Mouse (Mus musculus) midbrain, embryonic 10.5 days (tissue): Measurements from ENCODE around the gene Pknox1. TPM values are rescaled to one million over a fixed set of nuclear protein-coding genes. Genes with fewer than 3 reads are reported as not detected.

Source experiments
- DNase-seq: peaks from one replicate; pipeline ENCODE4 v3.0.0-alpha.2; 2017; ENCODE audit warnings: low spot score
- H3K27ac ChIP-seq: fragments of 300-500 bp; sonication (generic); replicated peaks from 2 replicates; pipeline ENCODE4 v1.5.1; 2016; ENCODE audit warnings: mild to moderate bottlenecking
- H3K27me3 ChIP-seq: fragments of 300-500 bp; sonication (generic); 2 replicates; pipeline ENCODE4 v1.6.1; 2016; ENCODE audit warnings: low read depth, mild to moderate bottlenecking; ENCODE audit not compliant: poor library complexity, severe bottlenecking
- H3K36me3 ChIP-seq: fragments of 300-500 bp; sonication (generic); 2 replicates; pipeline ENCODE4 v1.6.1; 2016; ENCODE audit warnings: mild to moderate bottlenecking, moderate library complexity
- H3K4me1 ChIP-seq: fragments of 300-500 bp; sonication (generic); 2 replicates; pipeline ENCODE4 v1.6.1; 2016
- H3K4me3 ChIP-seq: fragments of 300-500 bp; sonication (generic); 2 replicates; pipeline ENCODE4 v1.5.1; 2016; ENCODE audit warnings: mild to moderate bottlenecking, moderate library complexity
- H3K9me3 ChIP-seq: fragments of 300-500 bp; sonication (generic); replicated peaks from 2 replicates; pipeline ENCODE4 v1.6.1; 2016; ENCODE audit warnings: mild to moderate bottlenecking
- WGBS: fragments of 180-500 bp; shearing (Covaris S2); methylation state at CpG from one replicate; pipeline ENCODE4 v1.1.7; 2016; 5-methylcytosine and 5-hydroxymethylcytosine counted together
- polyA plus RNA-seq: library from polyadenylated mRNA; unstranded; fragments of >200 nt; fragmentation: Nextera tagmentation; extraction: Ambion mirVana; gene quantifications from 2 replicates; pipeline ENCODE4 v1.2.1, GENCODE M21; 2016

Gene Pknox1
- polyA plus RNA-seq, 1 experiment from 2014 or later: 17.5 TPM

DNA sequence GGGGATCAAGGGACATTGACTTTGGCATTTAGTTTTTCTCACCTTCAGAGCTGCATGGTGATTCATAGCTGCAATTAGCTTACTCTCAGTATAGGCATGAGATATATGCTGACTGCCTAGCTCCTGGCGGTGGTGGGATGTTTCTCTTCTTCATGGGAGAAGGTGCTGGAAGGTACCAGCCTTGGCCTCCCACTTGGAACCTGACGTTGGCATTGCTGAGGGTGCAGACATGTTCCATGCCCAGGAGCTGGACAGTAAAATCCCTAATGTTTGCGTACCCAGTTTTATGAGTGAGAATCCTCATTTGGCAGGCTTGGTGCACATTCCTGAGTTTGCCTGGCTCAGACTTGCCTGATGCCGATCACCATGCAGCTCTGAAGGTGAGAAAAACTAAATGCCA, 58.6 kb downstream of the Pknox1 start:
- Histone ChIP-seq H3K9me3 (peaks cover 2% of the 10 kb centered on the region; the same call in 1 of the 2 replicates), H3K36me3 (no peaks in the 10 kb centered on the region), H3K27ac (no peak overlapping the region), H3K4me3 (no peak overlapping the region), H3K4me1 (no peaks in the 10 kb centered on the region), H3K27me3 (no peaks in the 10 kb centered on the region)
- no peak for DNase-seq
- 95% methylated on average over 4 of the region's 4 CpGs for WGBS

DNA sequence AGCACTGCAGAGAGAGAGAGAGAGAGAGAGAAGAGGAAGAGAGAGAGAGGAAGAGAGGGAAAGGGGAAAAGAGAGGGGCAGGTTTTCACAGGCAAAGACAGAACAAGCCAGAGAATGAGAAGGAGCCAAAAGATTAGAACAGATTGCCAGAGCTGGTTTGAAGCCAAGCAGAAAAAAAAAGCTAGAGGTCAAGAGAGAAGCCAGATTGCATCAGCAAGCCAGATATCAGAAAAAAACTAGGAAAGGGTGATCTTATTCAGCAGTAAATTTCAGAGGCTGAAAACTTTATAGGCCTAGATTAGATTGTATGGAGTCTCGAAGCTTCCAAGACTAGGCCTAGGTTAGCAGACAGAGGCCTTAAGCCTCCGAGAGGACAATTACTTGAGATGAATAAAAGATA, 63.4 kb downstream of the Pknox1 start:
- no peak overlapping the region for H3K4me3 ChIP-seq
- H3K4me1 ChIP-seq: no peaks in the 10 kb centered on the region
- H3K36me3 ChIP-seq: no peaks in the 10 kb centered on the region
- WGBS: 91% methylated on average over 2 of the region's 2 CpGs
- H3K27me3 ChIP-seq: no peaks in the 10 kb centered on the region
- H3K9me3 ChIP-seq: peaks cover 2% of the 10 kb centered on the region; the same call in 1 of the 2 replicates
- DNase-seq: no peak
- H3K27ac ChIP-seq: no peak overlapping the region

DNA sequence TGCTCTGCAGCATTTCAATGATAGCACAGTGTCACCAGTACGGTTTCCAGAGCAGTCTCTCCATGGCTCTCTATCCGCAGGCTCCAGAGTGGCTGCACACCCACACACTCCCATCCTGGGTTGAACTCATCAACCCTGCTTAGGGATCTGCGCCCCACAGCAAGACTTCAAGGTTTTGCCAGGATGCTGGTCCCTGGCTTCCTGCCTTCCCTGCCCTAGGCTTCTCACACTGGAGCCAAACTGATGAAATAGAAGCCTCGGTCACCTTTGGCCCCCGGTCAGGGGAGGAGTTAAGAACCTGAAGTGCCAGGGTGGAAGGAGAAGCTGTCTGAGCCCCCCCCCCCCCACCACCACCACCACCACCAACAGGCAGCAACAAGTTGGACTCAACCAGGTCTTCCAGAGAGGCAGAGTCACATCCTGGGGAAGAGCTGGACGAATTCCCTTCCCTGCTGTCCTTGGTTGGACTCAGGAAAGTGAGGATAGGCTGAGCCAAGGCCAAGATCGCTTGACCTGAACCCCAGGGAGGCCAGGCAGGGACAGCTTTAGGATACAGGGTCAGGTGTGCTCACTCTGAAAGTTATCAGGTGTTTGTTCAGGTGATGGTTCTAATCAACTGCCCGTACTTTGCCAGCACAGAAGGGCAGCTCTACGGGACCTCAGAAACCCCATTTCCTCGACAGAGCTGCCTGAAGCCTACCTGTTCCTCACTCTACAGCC, 66.7 kb downstream of the Pknox1 start:
- no peak overlapping the region for H3K4me3 ChIP-seq
- WGBS: 86% methylated on average over 10 of the region's 10 CpGs
- H3K27ac ChIP-seq: no peak overlapping the region
- peaks cover 5% of the 10 kb centered on the region for H3K4me1 ChIP-seq
- no peak for DNase-seq
- peaks cover 2% of the 10 kb centered on the region; the same call in 1 of the 2 replicates for H3K9me3 ChIP-seq
- H3K36me3 ChIP-seq: no peaks in the 10 kb centered on the region
- peaks cover 21% of the 10 kb centered on the region for H3K27me3 ChIP-seq

DNA sequence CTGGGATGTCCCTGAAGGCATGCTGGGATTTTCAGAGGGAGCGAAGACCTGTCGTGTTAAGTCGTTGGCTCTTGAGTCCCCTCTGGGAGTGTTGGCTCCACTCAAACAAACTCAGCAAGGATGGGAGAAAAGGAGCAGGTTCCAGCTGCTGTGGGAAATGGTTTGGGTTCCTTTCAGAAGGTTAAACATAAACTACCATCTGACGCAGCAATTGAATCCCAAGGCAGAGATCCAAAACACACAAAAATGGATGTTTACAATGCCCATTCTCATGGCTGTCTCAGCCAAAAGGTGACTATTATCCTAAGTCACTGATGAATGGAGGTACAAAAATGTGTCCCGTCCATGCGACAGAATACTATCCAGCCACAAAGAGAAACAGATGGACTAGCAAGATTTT, 68.5 kb downstream of the Pknox1 start:
- Histone ChIP-seq H3K27me3 (peaks cover 39% of the 10 kb centered on the region), H3K27ac (no peak overlapping the region), H3K4me3 (no peak overlapping the region), H3K4me1 (peaks cover 18% of the 10 kb centered on the region), H3K9me3 (no peaks in the 10 kb centered on the region), H3K36me3 (no peaks in the 10 kb centered on the region)
- WGBS: 89% methylated on average over 6 of the region's 6 CpGs
- DNase-seq: no peak

DNA sequence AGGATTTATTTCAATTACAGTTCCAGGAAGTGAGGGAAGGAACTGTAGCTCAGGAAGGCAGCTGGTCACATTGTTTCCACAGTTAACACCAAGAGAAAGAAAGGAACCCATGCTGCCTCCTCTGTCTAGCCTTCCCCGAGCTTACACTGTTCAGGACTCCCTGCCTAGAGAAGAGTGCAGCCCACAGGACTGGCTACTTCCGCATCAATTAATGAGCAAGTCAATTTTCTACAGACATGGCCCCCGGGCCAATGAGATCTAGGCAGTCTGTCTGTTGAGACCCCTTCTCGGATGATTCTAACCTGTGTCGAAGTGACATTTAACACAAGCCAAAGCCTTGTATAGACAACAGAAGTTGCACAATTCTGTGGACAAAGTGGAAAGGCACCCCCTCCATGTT, 70.4 kb downstream of the Pknox1 start:
- 83% methylated on average over 5 of the region's 5 CpGs for WGBS
- Histone ChIP-seq H3K27me3 (peaks cover 46% of the 10 kb centered on the region), H3K27ac (no peak overlapping the region), H3K9me3 (no peaks in the 10 kb centered on the region), H3K36me3 (no peaks in the 10 kb centered on the region), H3K4me3 (no peak overlapping the region), H3K4me1 (peaks cover 18% of the 10 kb centered on the region)
- DNase-seq: no peak

DNA sequence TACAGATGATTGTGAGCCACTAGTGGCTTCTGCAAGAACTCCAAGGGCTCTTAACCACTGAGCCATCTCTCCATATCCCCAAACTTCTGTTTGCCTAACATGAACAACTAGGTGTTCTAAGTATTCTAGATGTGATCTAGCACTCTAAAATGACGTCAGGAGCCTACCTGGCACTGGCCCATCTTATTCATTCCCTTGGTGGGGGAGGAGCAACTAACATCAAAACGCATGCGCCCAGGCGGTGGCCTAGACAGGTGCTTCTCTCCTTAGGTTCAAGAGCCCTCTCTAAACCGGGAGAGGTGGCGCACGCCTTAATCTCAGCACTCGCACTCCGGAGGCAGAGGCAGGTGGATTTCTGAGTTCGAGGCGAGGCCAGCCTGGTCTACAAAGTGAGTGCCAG, 71.2 kb downstream of the Pknox1 start:
- Histone ChIP-seq H3K4me3 (peak overlapping the region; percentile 65; the same call in 1 of the 2 replicates), H3K36me3 (no peaks in the 10 kb centered on the region), H3K27ac (no peak overlapping the region), H3K9me3 (no peaks in the 10 kb centered on the region), H3K27me3 (peaks cover 46% of the 10 kb centered on the region), H3K4me1 (peaks cover 18% of the 10 kb centered on the region)
- no peak for DNase-seq
- WGBS: 57% methylated on average over 11 of the region's 11 CpGs

DNA sequence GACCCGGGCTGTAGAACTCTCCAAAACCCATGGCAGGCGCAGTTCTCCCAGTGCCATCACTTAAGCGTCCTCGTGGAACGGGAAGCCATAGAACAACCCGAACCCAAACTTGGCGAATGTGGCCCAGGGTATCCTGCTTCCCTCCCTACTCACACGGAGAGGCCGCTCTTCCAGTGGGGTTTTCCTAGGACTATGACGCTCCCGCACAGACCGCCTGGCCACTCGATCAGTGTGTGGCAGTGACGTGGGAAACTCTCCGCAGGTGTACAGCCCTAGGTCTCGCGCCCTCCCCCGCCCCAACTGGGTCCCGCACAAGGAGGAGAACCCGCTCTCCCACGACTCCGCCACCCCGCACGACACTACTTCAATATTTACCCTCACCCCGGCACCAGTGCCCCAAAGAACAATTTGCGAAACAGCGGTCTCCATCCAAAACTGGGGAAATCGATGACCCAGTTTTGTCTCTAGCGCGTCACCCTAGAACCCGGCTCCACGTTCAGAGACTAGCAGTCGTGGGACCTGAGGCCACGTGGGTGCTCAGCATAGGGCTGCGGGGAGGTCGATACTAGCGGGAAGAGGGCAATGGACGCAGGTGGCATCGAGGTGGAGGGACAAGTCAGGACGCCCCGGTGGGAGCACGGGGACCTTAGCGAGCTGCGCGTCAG, 71.9 kb downstream of the Pknox1 start:
- Histone ChIP-seq H3K36me3 (no peaks in the 10 kb centered on the region), H3K4me1 (peaks cover 18% of the 10 kb centered on the region), H3K27me3 (peaks cover 46% of the 10 kb centered on the region), H3K9me3 (no peaks in the 10 kb centered on the region), H3K4me3 (peak overlapping the region; percentile 65), H3K27ac (peak overlapping the region; percentile 57)
- WGBS: 6% methylated on average over 45 of the region's 45 CpGs
- peak; percentile 41 for DNase-seq

DNA sequence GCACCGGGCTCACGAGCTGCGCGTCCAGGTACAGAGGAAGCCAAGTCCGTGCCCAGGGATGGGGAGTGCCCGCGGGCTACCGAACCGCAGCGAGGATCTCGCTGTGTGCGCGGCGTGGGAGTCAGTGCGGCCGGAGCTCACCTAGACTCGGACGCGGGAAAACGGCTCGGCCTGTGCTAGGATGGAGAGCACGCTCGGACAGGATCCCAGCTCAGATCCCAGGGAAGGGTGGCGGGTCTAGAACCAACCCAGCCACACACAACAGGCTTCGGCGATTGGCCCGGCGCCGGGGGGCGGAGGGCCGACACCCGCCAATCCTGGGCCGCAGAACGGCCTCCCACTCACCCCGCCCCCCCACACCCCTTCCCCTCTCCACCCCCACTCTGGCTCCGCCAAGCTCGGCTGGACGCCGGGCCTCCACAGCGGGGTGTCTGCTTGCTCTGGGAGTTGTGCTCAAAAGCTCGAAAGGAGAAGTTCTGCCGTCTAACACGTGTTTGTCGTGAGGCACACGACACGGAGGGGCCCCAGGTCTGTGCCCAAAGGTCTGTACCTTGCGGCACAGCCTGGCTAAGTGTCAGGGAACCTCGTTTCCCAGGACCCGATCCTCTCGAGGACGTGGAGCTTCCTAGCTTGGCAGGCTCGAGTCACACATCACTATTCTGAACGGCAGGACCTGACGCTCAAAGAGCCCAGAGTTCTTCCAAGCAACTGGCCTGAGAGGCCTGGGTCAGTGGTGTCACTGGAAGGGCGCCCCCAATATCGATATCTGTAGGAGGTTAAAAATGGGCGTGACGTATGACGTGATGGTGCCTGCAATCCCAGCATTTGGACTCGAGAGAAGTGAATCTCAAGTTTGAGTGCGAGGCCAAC, 72.6 kb downstream of the Pknox1 start, which contains the start of gene Cbs:
Gene Cbs (minus strand): TSS at position 297 of the 870 bp plus-strand sequence.
- Histone ChIP-seq H3K27ac (peak within 1 kb of the TSS; percentile 57), H3K27me3 (peaks cover 46% of the 10 kb centered on the region), H3K9me3 (no peaks in the 10 kb centered on the region), H3K4me1 (peaks cover 22% of the 10 kb centered on the region), H3K36me3 (no peaks in the 10 kb centered on the region), H3K4me3 (peak within 1 kb of the TSS; percentile 65)
- peak; percentile 73 for DNase-seq
- 2% methylated on average over 60 of the region's 61 CpGs for WGBS

DNA sequence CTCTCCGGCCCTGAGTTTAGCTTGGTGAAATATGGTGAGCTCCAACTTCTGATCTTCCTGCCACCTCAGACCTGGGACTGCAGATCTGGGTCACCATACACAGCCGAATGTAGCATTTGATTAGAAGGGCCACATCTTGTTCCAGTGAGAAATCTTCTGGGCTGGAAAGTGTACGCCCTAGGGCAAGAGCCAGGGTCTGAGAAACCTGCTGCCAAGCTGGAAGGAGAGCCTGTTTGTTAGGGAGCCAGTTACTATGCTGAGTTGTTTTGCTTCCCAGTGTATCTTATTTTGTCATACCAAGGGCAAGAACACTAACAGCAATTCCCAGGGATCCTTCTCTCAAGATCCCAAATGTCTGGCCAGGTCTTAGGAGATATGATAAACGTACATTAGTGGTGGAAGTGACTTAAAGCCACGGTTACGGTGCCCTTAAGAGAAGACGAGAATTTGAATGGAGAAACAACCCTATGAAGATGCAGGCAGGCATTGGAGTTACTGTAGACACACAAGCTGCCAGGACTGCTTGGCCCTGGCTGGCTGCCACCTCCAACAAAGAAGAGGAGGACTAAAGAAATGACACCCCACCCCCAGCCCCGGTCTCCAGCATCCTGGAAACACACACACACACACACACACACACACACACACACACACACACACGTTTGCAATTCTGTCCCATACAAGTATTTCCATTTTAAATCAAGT, 73.5 kb downstream of the Pknox1 start:
- 69% methylated on average over 9 of the region's 9 CpGs for WGBS
- no peaks in the 10 kb centered on the region for H3K9me3 ChIP-seq
- no peak overlapping the region for H3K27ac ChIP-seq
- no peak overlapping the region for H3K4me3 ChIP-seq
- peaks cover 46% of the 10 kb centered on the region for H3K27me3 ChIP-seq
- no peak for DNase-seq
- H3K4me1 ChIP-seq: peaks cover 26% of the 10 kb centered on the region
- no peaks in the 10 kb centered on the region for H3K36me3 ChIP-seq

DNA sequence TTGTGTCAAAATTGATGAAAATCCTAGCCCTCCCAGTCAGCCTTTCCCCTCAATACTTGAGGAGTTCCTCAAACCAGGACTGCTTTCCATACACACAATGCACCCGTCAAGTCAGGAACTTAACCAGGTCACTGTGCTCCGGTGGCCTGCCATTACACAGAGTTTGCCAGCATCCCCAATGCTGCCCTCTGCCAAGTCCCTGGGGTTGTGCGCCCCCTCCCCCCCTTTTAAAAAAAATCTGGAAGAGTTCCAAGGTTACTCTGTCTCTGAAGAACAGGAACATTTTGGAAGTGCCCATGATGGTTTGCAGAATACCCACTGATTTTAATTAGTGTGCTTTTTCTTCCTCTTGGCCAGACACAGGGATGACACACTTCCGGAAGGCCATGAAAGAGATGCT, 75.1 kb downstream of the Pknox1 start:
- WGBS: 86% methylated on average over 4 of the region's 4 CpGs
- no peak overlapping the region for H3K4me3 ChIP-seq
- peaks cover 1% of the 10 kb centered on the region; the same call in 1 of the 2 replicates for H3K36me3 ChIP-seq
- H3K4me1 ChIP-seq: peaks cover 26% of the 10 kb centered on the region
- peaks cover 40% of the 10 kb centered on the region for H3K27me3 ChIP-seq
- H3K27ac ChIP-seq: no peak overlapping the region
- DNase-seq: no peak
- no peaks in the 10 kb centered on the region for H3K9me3 ChIP-seq

DNA sequence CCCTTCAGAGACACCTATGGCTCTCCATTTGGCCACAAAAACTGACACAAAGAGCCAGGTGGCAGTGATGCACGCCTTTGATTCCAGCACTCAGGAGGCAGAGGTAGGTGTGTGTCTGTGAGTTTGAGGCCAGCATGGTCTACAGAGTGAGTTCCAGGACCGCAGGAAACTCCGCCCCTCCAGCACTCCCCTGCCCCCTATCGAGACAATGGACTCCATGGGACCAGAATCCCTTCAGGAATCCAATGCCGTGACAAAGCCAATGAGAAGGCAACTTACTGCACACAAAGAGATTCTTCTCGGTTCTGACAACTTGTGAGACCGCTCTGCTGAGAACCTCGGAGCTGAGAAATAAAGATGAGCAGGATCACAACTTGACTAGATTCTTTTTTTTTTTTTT, 77.8 kb downstream of the Pknox1 start:
- Histone ChIP-seq H3K4me3 (no peak overlapping the region), H3K27me3 (peaks cover 14% of the 10 kb centered on the region), H3K36me3 (peaks cover 27% of the 10 kb centered on the region), H3K27ac (0 out of 2 replicates have a peak overlapping the region, but pooled peaks have one; percentile 9), H3K4me1 (peaks cover 10% of the 10 kb centered on the region), H3K9me3 (no peaks in the 10 kb centered on the region; the same call in 1 of the 2 replicates)
- DNase-seq: no peak
- WGBS: 36% methylated on average over 8 of the region's 8 CpGs

DNA sequence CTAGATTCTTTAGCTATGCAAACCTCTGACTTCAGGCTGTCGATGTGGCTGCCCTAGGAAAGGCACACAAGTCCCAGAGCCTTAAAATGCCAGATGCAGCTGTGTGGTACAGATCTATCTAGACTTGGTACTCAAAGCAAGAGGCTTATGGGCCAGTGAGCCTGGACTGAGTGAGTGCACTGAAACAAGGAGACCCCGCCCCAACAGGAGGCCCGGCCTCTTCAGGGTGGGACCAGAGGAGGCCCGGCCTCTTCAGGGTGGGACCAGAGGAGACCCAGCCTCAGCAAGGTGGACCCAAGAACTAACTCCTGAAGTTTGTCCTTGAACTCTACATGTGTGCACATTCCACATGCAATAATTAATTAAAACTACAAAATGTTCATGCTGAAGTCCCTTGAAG, 78.4 kb downstream of the Pknox1 start:
- Histone ChIP-seq H3K4me3 (no peak overlapping the region), H3K4me1 (peaks cover 7% of the 10 kb centered on the region)
- WGBS: 73% methylated on average over 4 of the region's 4 CpGs

More for the DNA sequence above, 78.4 kb downstream of the Pknox1 start:
- Histone ChIP-seq H3K9me3 (no peaks in the 10 kb centered on the region; the same call in 1 of the 2 replicates), H3K36me3 (peaks cover 33% of the 10 kb centered on the region), H3K27ac (no peak overlapping the region), H3K27me3 (peaks cover 8% of the 10 kb centered on the region)
- no peak for DNase-seq
